Mouse (Mus musculus): ENCODE measurements at regions not wholly inside any gene's neighbourhood (a gene's known extent, or its start where the extent isn't known, plus 50 kb on each side); places are given as distances from the start of the nearest gene placed in this dataset.

DNA sequence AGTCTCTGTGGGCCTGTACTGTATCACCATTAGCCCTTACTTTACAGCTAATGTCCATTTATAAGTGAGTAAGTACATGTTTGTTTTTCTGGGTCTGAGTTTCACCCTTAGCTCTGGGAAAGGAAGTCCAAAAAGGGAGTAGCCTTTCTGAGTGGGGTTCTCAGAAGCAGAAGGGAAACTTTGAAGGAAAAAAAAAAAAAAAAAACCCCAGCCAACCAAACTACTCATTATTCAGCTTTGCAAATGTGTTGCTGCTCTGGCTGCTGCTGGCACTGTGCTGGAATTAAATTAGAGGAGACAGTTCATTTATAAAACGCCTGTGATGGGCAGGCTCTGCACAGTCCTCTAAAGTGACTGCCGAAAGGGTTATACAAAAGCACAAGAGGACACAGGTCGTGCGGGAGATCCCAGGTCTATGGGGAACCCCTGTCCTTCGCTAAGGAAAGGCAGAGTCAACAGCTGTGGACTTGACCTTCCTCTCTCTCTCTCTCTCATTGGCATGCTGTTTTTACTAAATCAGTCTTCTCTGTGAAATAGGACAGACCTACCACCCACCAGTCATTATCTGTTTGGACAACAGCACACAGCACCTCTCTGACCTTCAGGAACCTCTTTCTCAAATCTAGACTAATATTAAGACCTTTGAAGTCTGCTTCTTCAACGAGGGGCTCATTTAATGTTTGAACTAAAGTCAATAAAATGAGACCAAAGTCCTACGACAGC lies 165.4 kb downstream of the Cd47 start:
- DNase-seq = peak; percentile 15

- DNase-seq = no peak
These were observed 165.9 kb downstream of the Cd47 start for GRCm38 (mm10) chr16:49966251-49966588.

GRCm38 (mm10) chr16:49967110-49967509 lies 166.8 kb downstream of the Cd47 start:
- DNase-seq = no peak

DNA sequence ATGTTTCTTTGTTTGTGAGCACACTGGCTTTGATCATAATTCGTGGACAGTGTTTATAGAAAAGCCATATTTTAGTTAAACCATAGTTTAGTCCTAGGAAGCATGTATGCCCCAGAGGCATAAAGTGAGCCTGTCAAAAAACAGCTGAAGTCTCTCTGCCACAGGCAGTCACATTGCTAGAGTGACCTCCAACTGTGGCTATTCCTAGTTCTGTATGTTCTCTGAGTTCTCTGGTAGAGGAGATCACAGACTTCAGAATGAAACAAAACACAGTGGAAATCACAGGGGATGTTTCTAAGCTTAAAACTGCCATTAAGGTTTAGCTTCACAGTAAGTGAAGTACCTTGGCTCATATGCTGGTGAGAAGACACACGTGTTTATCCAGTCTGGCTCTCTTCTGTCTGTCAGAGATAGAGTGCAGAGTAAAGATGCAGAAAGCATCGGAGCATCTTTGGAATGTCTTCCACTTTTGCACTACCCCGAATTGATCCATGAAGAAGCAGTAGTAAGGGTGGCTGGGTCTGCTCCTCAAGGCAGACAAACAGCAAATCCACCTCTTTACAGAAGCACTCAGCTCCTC lies 168.0 kb downstream of the Cd47 start:
- DNase-seq = peak; percentile 65

DNA sequence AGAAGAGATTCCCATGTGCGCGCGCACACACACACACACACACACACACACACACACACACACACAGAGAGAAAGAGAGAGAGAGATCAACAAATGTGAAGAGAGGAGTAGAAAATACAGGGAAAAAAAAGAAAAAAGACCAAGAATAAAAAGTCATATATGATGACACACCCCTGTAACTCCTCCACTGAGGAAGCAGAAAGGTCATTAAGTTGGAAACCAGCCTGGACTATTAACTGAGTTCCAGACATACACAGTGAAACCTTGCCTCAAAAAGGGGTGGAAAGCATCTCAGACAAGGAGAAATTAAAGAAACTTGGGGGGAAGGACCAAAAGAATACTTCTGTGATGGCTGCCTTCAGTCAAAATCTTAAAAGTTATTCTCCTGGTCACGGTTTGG lies 168.7 kb downstream of the Cd47 start:
- no peak for DNase-seq

GRCm38 (mm10) chr16:49969693-49970296 lies 169.5 kb downstream of the Cd47 start:
- no peak for DNase-seq

DNA sequence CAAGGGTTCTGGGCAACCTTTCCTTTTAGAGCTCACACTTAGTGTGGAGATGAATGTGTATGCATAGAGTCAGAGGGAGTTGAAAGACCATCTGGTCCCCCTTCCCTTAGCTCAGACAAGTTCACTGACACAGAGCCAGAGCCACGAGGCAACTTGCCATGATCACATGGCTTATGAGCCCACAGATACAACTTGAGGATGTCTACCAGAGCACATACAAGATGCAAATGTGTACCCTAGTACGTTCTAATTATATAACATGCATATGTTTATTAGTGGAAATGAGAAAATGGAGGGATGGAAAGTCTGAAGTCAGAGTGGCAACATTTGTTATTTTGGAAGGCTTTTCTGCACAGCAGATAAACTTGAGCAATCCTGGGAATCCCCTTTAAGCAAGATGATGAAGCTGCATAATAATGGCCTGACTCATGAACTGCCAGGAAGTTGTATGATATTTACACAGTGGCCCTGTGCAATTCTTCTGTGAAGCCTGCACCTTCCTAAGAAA lies 170.0 kb downstream of the Cd47 start:
- DNase-seq = peak; percentile 38

- DNase-seq = no peak
These were observed 170.8 kb downstream of the Cd47 start for GRCm38 (mm10) chr16:49971141-49971555.

GRCm38 (mm10) chr16:49977276-49977675 lies 176.9 kb downstream of the Cd47 start:
- DNase-seq = no peak

GRCm38 (mm10) chr16:49979426-49979940 lies 179.2 kb downstream of the Cd47 start:
- no peak for DNase-seq

DNA sequence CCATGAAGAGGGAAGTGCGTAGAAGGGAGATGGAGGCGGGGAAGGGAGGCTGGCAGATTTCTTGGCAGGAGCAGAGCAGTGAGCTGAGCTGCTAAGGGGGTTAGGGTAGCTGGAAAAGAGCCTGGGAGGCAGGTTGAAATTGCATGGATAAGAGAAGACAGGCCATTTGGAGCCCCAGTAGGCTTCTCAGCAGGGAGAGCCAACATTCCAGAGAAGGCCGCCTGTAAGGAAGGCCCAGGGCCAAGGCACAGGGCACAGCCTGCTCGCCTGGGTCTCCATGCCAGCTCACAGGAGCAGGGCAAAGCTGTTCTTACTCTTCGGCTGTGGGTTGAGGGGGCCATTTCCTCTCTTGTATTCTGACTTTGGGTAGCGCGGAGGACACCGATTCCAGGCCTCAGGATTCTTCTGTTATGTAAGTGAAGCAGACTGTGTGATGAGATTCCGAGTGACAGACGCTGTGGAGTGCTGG lies 179.9 kb downstream of the Cd47 start:
- no peak for DNase-seq

GRCm38 (mm10) chr16:49982180-49982579 lies 181.8 kb downstream of the Cd47 start:
- DNase-seq = peak; percentile 59

DNA sequence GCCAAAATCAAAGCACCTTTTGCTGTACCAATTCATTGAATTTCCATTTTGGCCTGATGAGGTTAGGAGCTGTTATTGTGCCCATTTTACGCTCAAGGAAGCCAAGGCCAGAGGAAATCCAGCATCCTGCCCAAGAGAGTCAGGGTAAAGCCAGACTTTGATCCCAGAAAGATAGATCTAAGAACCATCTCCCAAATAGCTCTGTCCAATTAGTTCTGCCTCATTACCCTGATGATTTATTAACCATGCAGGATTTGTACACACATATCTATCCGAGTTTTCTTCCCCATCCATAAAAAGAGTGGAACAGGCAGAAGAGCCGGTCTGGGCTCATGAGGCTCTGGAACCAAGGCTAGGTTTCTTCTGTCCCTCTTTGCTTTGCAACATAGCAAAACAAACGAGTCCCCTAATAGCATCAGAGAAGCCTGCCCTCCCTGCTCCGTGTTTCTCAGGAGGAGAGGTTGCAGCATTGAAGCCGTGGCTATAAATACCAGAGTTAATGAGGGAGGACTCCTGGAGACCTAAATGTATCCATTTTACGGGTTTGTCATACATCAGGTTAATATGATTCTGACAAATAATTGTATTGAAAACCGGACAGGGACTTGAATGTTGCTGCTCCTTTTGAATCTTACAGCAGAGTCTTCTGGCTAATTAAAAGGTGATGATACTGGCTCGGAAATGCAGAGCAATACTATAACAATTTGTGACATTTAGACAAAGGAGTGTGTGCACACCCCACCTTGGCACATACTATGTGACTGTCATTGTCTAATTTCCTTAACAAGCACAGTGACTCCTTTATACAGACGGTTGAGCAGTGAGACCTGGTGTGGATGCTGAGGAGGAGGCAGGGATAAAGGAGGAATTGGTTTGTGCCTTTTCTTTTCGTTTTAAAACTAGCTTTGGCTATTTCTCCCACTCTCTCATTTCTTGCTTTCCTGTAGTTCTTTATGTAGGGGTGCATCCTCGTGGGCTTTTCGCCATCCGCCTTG lies 185.0 kb downstream of the Cd47 start:
- DNase-seq = no peak

DNA sequence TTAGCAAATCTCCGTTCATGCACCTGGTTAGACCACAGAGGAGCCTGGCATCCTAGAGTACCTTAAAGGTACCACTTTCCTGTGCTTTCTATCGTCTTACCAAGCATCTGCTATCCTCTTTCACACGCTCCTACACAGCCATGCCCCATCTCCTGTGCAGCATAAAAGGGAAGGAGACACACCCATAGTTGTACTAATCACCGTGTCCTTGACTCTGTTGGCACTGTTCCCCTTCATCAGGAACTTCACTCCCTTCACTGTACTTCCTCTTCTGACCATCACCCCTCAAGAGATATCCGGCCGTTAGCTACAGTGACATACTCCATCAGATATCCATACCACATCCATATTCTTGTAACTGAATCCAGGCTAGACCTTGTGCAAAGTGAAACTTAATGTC lies 186.6 kb downstream of the Cd47 start:
- DNase-seq = peak; percentile 22

DNA sequence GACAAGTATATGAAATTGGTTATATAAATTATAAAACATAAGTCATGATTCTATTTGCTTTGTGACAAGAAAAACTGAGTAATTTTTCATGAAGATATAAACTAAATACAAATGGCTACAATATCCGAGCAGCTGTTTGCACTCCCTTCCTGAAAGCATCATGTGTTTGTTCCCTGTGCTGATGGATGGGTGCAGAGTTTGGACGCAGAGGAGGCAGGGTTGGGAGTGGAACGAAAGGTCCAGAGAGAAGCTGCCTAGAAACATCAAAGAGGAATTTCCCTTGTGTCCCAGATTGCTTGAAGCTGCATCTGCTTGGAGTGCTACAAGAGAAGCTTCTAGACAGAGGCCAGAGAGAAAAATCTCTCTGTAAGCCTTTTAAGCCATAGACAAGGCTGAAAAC lies 195.5 kb downstream of the Cd47 start:
- peak; percentile 46 for DNase-seq

DNA sequence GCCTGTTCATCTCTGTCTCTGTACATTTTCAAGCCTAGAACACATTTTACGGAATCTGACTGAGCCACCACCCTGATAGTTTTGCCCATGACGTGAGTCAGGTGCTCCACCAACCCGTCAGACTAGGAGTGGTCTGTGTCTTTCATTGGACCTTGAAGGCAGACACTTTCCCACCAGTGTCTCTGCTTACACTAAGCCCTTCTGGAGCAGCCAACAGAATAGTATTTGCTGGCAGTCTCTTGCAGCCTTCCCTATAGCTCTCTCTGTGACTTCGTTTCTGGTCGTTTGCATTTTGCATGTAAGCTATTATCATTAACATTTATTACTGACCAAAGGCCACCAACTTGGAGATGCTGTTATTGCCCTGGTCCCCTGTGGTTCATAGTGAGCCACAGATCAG lies 196.3 kb downstream of the Cd47 start:
- no peak for DNase-seq

DNA sequence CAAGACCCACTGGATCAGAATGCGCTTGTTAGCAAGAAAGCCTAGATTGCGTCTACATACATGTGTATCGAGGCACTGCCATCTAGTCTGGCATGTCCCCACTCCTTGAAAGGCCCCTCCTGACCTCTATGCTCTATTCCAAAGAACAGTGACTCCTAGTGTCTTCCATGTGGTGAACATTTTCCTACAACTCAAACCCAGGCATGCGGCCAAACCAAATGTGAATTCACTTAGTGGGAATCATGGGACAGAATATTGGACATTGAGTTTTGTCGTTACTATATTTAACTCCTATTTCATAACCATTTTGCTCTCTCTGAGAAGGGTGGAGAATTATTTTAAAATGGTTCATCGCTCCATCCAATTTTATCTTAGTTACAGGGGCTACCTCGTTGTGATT lies 196.7 kb downstream of the Cd47 start:
- DNase-seq = peak; percentile 64

GRCm38 (mm10) chr16:50000805-50001204 lies 200.5 kb downstream of the Cd47 start:
- DNase-seq = no peak

DNA sequence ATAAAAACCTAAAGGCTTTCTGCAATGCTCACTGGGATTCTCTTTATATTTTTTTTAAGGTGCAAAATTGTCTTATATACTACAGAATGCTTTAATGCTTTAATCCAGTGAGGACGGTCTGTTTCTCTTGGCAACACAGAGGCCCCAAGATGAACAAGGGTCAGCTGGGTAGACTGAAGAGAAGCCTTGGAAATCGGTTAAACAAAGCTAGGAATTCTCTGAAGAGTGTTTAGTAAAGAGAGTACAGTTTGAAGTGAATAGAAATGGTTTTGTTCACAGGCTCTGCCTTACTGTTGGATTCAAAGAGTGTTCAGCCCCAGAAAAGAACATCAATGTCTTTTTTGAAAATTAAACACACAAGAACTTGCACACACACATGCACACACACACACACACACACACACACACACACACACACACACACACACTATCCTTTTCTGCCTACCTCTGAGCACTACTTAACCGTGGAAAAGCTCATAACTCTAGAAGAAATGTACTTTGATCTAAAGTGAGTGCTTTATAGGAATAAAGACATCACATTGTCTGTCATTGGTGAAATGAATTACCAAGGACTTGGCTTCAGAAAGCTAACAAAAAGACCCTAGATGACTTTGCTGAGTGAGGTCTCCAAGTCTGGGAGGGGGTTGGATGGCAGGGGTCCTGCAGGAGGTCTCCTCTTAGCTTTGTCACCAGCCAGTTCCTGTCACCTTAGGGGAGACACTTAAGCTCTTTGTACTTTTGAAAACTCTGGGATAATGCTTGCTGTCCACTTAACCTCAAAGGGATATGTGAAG lies 201.5 kb downstream of the Cd47 start:
- no peak for DNase-seq

GRCm38 (mm10) chr16:50002456-50002788 lies 202.1 kb downstream of the Cd47 start:
- no peak for DNase-seq

DNA sequence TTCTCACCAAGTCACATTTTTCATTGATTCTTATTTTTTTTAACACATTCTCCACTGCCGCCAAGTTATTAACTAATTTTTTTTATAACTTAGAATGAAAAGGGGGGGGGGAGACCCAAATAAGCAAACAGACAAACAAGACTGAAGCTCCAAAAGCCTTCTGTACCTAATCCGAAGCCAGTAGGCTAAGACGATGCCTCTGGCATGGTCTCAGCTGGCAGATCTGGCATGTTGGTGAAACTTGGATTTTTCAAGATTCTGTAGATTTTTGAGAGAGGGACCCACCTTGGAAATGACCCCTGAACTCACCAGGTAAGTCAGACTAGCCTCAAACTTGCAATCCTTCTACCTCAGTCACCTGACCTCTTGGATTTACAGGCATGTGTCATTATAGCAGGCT lies 208.7 kb downstream of the Cd47 start:
- no peak for DNase-seq

- DNase-seq = peak; percentile 15
These were observed 209.2 kb downstream of the Cd47 start for GRCm38 (mm10) chr16:50009542-50009941.
